Mouse (Mus musculus) left cerebral cortex, adult 11 months (tissue): ENCODE measurements around the gene Mapk10.
A peak's percentile ranks its signal among the peaks of the same experiment; 100 is the strongest.

ENCODE experiments used
- DNase-seq: peaks from one replicate; pipeline ENCODE4 v3.0.0; 2022; ENCODE audit warnings: low spot score

Mapk10 gene

DNA sequence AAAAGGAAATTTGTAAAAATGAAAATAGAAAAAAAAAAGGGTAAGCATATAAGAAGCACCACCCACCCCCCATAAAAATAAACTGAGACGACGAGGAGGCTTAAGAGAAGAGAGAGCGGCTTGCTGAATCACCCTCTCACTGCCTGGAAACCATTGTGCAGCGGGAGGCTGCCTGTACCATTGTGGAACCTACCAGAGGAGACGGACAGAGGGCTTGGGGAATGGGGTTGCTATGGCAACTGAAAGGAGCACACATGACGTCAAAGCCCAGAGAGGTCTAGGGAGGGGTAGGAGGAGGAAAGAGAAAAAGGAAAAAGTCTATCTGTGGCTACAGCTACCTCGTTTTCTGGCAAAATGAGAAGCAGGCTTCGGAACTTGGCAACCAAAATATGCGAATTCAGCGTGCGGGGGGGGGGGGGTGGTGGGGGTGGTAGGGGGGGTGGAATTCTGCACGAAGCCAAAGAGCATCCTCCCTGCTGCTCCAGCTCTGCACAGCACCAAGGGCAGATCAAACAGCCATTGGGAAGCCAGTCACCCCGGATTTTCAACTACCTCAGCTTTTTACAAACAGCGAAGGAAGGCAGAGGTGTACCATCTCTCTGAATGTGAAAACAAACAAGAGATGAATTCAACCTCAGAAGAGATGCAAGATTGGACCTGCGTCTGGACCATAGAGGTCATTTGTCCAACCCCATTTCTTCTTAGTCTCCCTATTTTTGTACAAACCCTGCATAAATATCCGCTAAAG lies at the start of gene Mapk10:
TSS of gene Mapk10 (minus strand) at position 234 of the 748 bp plus-strand sequence.
- peak; percentile 88 for DNase-seq

DNA sequence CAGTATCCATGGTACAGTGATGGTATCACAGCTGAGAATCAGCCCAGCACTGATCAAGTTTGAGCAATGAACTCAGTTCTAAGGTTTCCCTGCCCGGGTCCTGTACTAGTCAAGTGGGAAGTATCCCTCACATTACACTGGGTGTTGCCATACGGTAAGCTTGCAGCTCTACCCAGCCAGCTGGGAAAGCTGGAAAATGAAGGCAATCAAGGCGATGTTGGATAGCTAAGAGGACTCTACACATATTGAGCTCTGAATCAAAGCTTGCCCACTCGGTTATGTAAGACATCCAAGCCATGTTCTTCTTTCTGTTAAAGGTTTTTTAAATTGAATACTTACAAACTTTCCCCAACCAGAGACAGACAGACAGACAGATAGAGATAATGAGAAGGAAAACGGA lies 45.0 kb upstream of the Mapk10 start:
- DNase-seq, result no peak

GRCm38 (mm10) chr5:103242430-103242829 lies 31.3 kb upstream of the Mapk10 start:
- no peak for DNase-seq

DNA sequence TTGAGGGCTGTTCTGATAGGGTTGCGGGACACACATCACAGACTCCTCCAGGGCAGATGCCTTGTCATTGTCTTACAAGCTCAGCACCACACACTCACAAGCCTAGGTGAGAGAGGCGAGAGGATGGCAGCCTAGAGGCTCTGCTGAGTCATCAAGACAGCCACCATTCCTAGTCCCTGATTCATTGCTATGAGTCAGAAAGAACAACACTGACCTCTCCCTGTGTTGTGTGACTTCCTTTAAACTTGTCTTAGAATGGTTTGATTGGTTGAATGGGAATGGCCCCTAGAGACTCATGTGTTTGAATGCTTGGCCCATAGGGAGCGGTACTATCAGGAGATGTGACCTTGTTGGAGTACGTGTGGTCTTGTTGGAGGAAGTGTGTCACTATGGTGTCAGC lies 20.7 kb upstream of the Mapk10 start:
- no peak for DNase-seq

DNA sequence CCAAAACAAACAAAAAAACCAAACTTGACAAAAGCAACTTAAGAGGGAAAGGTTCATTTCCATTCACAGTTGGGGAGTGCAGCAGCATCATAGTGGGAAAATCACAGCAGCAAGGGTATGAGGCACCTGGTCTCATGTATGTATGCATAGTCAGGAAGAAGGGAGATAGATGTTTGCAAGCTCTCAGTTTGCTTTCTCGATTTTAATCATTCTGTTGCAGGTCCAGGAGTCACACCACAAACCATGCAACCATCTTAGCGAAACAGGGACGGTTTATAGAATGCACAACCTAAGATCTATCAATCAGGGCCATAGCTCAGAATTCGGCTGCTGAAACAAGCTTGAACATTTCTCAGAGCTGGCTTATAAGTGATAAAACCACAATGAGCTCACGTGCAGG lies 19.2 kb upstream of the Mapk10 start:
- DNase-seq, result no peak

DNA sequence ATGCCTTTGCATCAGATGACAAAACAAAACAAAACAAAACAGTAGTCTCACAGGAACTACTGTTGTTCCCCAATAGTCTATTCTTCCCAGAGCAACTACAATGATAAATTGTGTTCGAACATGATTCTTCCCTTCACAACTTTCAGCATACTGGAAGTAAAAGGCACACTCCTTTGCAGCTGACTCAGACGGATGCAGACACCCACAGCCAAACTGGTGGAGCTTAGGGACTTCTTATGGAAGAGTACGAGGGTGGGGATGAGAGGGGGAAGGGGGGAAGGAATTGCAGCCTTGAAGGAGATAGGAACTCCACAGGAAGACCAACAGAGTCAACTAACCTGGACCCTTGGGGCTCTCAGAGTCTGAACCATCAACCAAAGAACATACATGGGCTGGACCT lies 18.2 kb upstream of the Mapk10 start:
- no peak for DNase-seq

GRCm38 (mm10) chr5:103221997-103222396 lies 10.9 kb upstream of the Mapk10 start:
- DNase-seq, result no peak

DNA sequence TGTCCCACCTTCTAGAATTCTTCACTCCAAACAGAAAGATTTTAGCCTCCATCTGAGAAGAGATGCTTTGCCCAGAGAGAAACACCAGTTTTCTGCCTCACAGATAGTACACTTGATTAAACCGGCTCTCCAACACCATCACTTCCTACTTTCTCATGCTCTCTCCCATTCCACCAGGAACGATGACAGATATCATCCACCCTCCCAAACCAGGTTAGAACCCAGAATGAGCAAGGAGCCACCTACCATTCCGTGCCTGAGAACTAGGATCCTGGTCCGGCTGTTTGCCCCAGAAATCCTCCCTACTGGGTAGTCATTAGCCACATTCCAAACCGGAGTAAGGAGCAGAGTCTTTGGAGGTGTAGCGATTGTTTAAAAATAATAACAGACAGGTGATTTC lies 490 bp downstream of the Mapk10 start:
- DNase-seq, result no peak

DNA sequence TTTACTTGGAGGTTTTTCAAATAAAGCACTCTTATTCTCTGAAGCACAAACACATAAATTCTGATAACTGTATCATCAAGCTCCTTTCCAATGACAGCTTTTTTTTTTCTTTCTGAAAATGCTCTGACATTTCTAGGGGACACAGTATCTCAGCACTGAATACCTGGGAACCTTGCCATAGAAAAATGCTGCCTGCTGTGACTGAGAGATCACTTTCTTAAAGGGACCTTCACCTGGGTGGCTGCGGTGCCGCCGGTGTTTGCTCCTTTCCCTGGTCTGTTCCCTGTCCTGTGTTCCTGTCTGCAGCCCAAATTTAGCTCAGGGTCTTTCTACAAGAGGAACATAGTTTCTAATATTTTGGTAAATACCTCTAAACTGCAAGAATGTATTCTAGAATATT lies 1.1 kb downstream of the Mapk10 start:
- DNase-seq, result no peak

DNA sequence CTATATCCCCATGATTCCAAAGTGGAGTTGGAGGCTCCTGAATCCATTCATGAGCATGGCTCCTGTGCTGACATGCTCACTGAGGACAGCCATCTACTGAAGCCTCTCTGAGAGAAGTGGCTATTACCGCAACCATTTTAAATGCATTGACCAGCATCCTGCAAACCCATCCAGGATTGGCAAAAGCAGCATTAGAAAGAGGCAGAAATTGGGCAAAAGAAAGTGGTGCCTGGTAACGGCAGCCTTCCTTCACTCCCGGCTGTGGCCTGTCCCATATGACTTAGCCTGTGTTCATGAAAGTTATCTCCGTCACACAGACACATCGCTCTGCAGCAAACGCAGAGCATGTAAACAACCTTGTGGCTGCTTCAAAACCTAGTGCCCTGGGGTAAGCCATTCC lies 1.6 kb downstream of the Mapk10 start:
- no peak for DNase-seq

- DNase-seq, result no peak
Measured at GRCm38 (mm10) chr5:103208869-103209268, 2.3 kb downstream of the Mapk10 start.

DNA sequence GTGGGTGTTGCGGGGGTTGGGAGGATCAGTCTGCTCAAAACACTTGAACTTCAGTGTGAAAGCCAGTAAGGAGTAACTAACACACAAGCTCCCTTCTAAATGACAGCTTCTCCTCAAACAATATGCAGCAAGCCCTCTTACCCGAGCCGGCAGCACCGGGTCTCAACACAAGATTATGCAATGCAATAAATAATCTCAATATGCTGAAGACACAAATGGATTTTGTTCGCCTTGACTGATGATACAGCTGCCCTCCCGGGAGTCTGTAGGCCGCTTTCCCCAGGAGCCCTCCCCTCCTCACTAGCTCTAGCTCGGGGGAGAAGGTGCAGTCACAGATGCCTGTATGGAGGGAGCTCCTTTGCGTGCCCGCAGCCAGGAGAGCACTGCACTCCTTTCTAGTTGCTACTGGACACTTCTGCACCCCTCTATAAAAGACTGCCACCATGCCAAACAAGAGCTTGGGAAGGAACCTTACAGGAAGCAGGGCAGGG lies 3.1 kb downstream of the Mapk10 start:
- DNase-seq, result no peak

- no peak for DNase-seq
Measured at GRCm38 (mm10) chr5:103197796-103198325, 13.3 kb downstream of the Mapk10 start.

DNA sequence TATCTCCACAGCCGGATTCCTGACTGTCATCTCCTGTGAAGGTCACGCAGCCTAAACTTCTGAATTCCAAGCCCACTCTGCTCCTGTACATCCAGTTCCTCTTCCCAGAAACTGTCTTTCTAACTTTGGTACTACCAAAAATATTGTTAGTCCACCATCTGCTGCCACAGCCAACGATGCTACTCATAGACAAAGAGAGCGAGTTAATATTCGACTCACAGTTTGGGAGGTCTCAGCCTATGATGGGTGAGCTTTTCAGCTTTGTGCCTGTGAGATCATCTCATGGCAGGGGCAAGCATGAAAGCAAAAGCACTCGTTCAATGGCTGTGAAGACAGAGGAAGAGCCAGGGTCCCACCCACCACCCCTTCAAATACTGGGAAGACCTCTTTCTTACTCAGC lies 16.6 kb downstream of the Mapk10 start:
- no peak for DNase-seq

DNA sequence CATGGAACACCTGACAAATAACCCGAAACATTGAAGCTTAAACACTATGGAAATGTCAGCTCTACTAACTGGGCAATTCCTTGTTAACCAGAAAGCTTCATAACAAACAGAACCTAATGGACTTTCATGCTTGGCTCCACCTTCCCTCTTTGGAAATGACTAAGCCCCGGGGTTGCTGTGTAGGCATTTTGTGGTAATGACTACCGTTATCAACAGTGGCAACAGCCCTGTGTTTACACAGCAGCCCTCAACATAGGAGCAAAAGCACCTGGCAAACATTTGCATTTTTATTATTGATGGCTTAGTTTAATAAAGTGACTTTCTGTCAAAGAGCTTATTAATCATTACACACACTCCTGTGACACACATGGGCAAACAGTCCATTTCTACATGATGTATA lies 17.4 kb downstream of the Mapk10 start:
- DNase-seq, result no peak

DNA sequence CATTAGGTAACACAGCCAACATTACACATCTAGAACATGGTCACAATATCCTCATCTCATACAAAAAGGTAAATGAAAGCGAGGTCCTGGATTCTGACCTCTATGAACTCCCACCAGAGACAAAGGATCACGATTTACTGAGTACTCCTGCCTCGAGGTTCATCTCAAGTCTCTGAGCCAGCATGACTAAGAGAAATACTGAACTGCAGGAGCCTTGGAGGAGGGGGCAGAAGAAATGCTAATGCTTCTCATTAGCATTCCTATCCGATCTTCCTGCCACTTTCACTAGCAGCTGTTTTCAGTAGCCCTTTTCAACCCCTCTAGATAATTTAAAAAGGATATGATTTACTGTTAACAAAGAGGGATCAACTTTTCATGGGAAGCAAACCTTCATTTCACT lies 19.6 kb downstream of the Mapk10 start:
- no peak for DNase-seq

GRCm38 (mm10) chr5:103184256-103184655 lies 26.9 kb downstream of the Mapk10 start:
- no peak for DNase-seq

- DNase-seq, result no peak
Measured at GRCm38 (mm10) chr5:103181622-103182021, 29.5 kb downstream of the Mapk10 start.

DNA sequence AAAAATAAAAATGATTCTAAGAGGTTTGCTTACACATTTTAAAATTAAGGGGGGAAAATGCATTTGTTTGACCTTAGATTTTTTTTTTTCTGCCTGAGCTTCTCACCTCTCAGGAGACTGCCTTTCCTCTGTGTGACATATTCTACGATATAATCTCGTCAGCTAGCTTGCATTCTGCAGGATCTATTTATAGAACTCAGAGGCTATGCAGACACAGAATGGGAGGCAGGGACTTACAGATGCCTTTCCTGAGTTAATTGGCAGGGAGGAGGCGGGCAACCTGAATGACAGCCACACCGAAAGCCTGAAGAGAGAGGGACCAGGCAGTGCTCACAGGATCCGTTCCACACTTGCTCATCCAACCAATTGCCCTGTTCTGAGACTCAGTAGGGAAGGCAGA lies 34.1 kb downstream of the Mapk10 start:
- DNase-seq, result no peak

DNA sequence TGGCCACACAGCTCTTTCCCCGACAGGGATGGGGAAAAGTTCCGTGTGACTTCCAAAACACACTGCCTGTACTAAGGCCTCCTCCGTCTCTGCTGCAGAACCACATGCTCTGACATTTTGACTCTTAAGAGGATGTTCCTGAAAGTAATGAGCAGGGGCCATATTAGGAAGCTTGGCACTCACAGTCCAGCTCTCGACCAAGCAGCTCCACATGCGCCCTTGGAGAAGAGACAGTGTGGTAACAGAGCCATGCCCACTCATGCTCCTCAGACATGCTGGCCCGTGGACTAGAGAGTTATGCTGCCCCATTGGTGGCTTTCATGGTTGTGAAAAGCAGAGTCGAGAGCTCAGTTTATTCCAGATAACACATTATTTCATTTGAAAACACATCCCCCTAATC lies 35.1 kb downstream of the Mapk10 start:
- DNase-seq, result no peak

- DNase-seq, result peak; percentile 61
Measured at GRCm38 (mm10) chr5:103174607-103175006, 36.5 kb downstream of the Mapk10 start.

DNA sequence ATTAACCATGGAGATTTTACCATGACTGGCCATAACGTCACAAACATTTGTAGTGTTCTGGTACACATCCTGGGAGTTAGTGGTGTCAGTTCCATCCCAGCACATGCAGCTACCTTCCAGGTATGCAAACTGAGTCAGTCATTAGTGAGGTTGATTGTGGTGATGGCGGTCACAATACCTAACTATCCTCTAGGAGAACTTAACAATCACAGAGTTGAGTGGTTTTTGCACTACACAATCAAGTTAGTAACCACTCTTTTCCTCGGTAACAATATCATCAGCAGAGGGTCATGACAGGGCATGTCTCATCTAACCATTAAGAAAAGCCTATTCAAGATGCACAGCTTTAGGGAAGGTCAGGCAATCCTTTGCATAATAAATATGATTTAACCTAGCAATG lies 39.9 kb downstream of the Mapk10 start:
- DNase-seq, result no peak

DNA sequence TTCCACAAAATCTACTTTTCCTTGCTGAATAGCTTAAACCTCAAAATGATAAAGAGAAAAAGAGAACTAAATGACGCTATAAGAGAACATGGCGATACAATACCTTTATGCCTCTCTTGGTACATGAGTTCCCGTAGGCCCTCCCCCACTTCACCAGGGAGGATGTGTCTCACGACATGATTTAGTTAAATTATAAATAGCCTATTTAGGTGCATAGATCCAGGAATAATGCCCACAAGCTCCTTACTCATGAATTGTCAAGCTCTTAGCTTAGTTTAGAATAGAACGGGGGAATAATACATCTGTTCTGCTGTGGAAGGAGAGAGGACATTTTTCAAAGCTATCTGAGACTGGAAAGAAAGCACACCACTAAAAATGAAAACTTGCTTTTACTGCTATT lies 43.8 kb downstream of the Mapk10 start:
- DNase-seq, result no peak

GRCm38 (mm10) chr5:103166755-103167154 lies 44.4 kb downstream of the Mapk10 start:
- no peak for DNase-seq
